ENCODE assay signal across 27 mouse cellular contexts in the genomic region with DNA sequence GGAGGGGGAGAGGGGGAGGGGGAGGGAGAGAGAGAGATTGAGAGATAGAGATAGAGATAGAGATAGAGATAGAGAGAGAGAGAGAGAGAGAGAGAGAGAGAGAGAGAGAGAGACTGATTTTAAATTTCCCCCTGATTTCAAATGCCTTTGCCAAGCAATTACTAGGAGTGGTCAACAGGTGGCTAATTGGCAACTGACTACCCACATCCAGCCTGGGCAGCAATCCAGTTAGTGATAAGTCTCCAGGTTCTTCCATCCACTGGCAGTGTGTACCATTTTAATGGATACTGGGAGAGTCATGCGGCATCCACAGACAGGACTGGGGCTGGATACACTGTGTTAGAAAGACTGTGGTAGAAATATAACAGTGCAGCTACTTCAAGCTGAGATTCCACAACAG.
"Had no signal": no experiment of that assay in that cellular context is flagged by ENCODE, and none has a peak within 500 bp of the region (broad histone marks: within the 10 kb centered on the region; RNA-seq: fewer than 3 reads in every experiment).

No protein-coding gene starts in this region.

- H3K4me3 ChIP-seq: heart, embryonic 10.5 days; heart, embryonic 12.5 days; hindbrain, embryonic 10.5 days; hindbrain, embryonic 12.5 days; intestine, embryonic 15.5 days; layer of hippocampus, adult 2 months; limb, embryonic 10.5 days; limb, embryonic 12.5 days; liver, embryonic 13.5 days; liver, embryonic 15.5 days had no signal

- H3K27me3 ChIP-seq: heart, embryonic 12.5 days; hindbrain, embryonic 12.5 days; intestine, embryonic 15.5 days; limb, embryonic 12.5 days; liver, embryonic 13.5 days; liver, embryonic 15.5 days had no signal

- H3K36me3 ChIP-seq: heart, embryonic 10.5 days; heart, embryonic 12.5 days; hindbrain, embryonic 10.5 days; hindbrain, embryonic 12.5 days; intestine, embryonic 15.5 days; limb, embryonic 10.5 days; limb, embryonic 12.5 days; liver, embryonic 13.5 days; liver, embryonic 15.5 days had no signal

- H3K9me3 ChIP-seq: heart, embryonic 10.5 days; heart, embryonic 12.5 days; hindbrain, embryonic 10.5 days; hindbrain, embryonic 12.5 days; intestine, embryonic 15.5 days; limb, embryonic 10.5 days; limb, embryonic 12.5 days; liver, embryonic 13.5 days; liver, embryonic 15.5 days had no signal

- H3K27ac ChIP-seq: heart, embryonic 10.5 days; hindbrain, embryonic 10.5 days; hindbrain, embryonic 12.5 days; hindbrain, embryonic 14.5 days; intestine, embryonic 15.5 days; layer of hippocampus, adult 2 months; limb, embryonic 10.5 days; limb, embryonic 12.5 days; liver, embryonic 13.5 days; liver, embryonic 15.5 days had no signal

- DNase-seq: gastrocnemius, postnatal 14 days; gastrocnemius, postnatal 36 days; heart, adult 11 months; heart, postnatal 10 days; heart, postnatal 4 days; kidney, adult 18-20 months; kidney, adult 8-10 months; kidney, postnatal 10 days; kidney, postnatal 25 days; kidney, postnatal 4 days; liver; liver, embryonic 13.5 days; liver, postnatal 0 days had no signal

- H3K4me2 ChIP-seq: heart, embryonic 12.5 days; hindbrain, embryonic 12.5 days; hindbrain, embryonic 14.5 days; intestine, embryonic 15.5 days; limb, embryonic 12.5 days; liver, embryonic 11.5 days; liver, embryonic 13.5 days; liver, embryonic 15.5 days had no signal

- H3K9ac ChIP-seq: heart, embryonic 12.5 days; hindbrain, embryonic 12.5 days; hindbrain, embryonic 14.5 days; intestine, embryonic 15.5 days; limb, embryonic 12.5 days; liver, embryonic 13.5 days; liver, embryonic 15.5 days; liver, postnatal 0 days had no signal

- H3K4me1 ChIP-seq: heart, embryonic 10.5 days; heart, embryonic 12.5 days; hindbrain, embryonic 10.5 days; hindbrain, embryonic 12.5 days; intestine, embryonic 15.5 days; limb, embryonic 10.5 days; limb, embryonic 12.5 days; liver, embryonic 13.5 days; liver, embryonic 15.5 days had no signal

- ATAC-seq: hindbrain, embryonic 16.5 days; inflammation-experienced regulatory T-cells, adult 6 months; intestine, embryonic 15.5 days; intestine, postnatal 0 days; liver, postnatal 0 days had no signal
